Mouse (Mus musculus): ENCODE measurements around the gene Rgs13. TPM values are rescaled to one million over a fixed set of nuclear protein-coding genes. Genes with fewer than 3 reads are reported as not detected.
A peak's percentile ranks its signal among the peaks of the same experiment; 100 is the strongest.

The Rgs13 gene
- polyA plus RNA-seq, 1 experiment from 2014 or later, result not detected

DNA sequence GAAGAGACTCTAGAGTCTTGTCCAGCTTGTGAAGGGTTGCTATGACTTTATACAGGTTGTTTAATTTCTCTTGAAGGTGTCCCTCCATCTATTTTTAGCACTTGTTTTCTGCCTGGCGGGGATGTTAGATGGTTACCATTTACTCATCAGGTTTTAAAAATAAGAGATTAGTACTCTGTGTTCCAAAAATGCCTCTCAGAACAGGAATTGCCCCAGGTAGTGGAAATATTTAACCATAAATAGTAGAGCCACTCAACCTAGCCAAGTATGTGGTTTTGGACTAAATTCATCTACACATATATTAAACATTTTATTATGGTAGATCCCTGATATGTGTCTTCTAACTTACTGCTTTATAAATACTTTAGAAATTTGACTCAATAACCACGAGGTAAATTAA is 64.2 kb downstream of the Rgs13 start:
- no peaks in the 10 kb centered on the region for H3K27me3 ChIP-seq
- peak; percentile 33 for ATAC-seq
- ChIA-PET POLR2A (no interaction called here), CTCF (interaction anchor here (1.0 kb wide), 1 partner anchor 85 kb away, joined by 4 read pairs; no protein-coding TSS in a partner anchor)
- peak; percentile 42 for DNase-seq (ENCODE audit: low read depth, low spot score)
- TF ChIP-seq CTCF (IDR thresholded peaks at IDR 0.05), result no peak
- in situ Hi-C loops (cut with MboI; ENCODE audit: low pct_unique_long_range_greater_than_20kb), result no loop called here

DNA sequence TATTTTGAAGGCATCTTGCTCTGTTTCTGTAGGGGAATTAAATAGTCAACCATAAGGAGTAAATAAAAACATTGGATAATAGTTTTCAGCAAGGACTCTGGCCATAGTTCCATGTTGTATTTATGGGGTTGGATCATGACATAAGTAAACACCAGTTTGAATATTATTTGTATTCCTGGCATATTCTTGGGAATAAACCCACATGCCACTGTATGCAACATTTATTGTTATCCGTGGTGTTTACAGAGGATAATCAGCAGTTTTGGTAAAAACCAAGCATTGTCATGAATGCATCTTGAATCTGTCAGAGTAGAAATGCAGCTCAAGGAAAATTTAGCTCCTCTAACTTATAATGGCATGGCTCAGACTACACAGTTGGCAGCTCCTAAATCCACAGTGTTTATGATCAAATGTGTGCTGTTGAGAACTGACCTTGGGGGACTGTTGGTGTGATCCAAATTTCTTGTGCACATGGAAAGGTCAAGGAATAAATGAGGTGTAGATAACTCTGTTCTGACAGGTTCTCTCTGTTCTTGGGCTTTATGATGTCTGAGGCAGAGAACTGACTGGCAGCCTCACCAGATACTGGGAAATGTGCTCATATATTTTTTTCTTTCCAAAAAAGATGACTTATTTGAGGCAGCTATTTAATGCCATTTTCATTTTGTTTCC is 78.4 kb downstream of the Rgs13 start:
- TF ChIP-seq CTCF (IDR thresholded peaks at IDR 0.05), result no peak
- CTCF ChIA-PET, result no interaction called here
- no peaks in the 10 kb centered on the region for H3K27me3 ChIP-seq
- POLR2A ChIA-PET, result no interaction called here
- in situ Hi-C loops (cut with MboI; ENCODE audit: low pct_unique_long_range_greater_than_20kb), result no loop called here
- no peak for DNase-seq (ENCODE audit: low read depth, low spot score)
- no peak for ATAC-seq

GRCm38 (mm10) chr1:144090410-144090809 is 86.8 kb downstream of the Rgs13 start:
- TF ChIP-seq CTCF (IDR thresholded peaks at IDR 0.05), result no peak
- POLR2A ChIA-PET, result no interaction called here
- DNase-seq (ENCODE audit: low read depth, low spot score), result no peak
- no peak for ATAC-seq
- in situ Hi-C loops (cut with MboI; ENCODE audit: low pct_unique_long_range_greater_than_20kb), result no loop called here
- CTCF ChIA-PET, result no interaction called here
- no peaks in the 10 kb centered on the region for H3K27me3 ChIP-seq

Other genes with a start within 250 kb of the Rgs13 start
- gene Rgs2, start 173.2 kb downstream of the Rgs13 start, polyA plus RNA-seq (2021), result 52.2 TPM
- gene Rgs1, start 71.9 kb upstream of the Rgs13 start, polyA plus RNA-seq (2021), result not detected

Data from Patski (cell line).